Mouse (Mus musculus) lung, adult 2 months (tissue): ENCODE results near the gene Zfp324. TPM values are rescaled to one million over a fixed set of nuclear protein-coding genes. Genes with fewer than 3 reads are reported as not detected.

ENCODE experiments used
- DNase-seq: peaks from one replicate; pipeline ENCODE4 v3.0.0; 2022
- H3K4me1 ChIP-seq: fragments of 200-500 bp; 2 replicates; pipeline ENCODE4 v1.6.1; 2011; ENCODE audit warnings: low read length; ENCODE audit not compliant: control insufficient read depth, insufficient read depth
- H3K4me3 ChIP-seq: fragments of 200-500 bp; replicated peaks from 2 replicates; pipeline ENCODE3; 2011; ENCODE audit warnings: low read depth, mild to moderate bottlenecking, control low read depth, low read length; ENCODE audit errors: extremely low read depth
- CTCF ChIP-seq: fragments of 200-500 bp; IDR thresholded peaks from 2 replicates; pipeline ENCODE4 v1.5.1; 2011; ENCODE audit warnings: mild to moderate bottlenecking, low read length, control low read depth; ENCODE audit not compliant: insufficient read depth
- POLR2A ChIP-seq: fragments of 200-500 bp; IDR thresholded peaks from 2 replicates; pipeline ENCODE4 v1.6.1; 2011; ENCODE audit warnings: low read depth, mild to moderate bottlenecking, control low read depth, low read length, borderline replicate concordance; ENCODE audit errors: extremely low read depth
- WGBS: fragments of 180-500 bp; shearing (Covaris S2); methylation state at CpG from one replicate; pipeline ENCODE4 v1.1.7; 2018; 5-methylcytosine and 5-hydroxymethylcytosine counted together
- polyA plus RNA-seq: library from polyadenylated mRNA; depleted of rRNA; stranded (reverse); fragments of >200 nt; gene quantifications from 2 replicates; pipeline ENCODE4 v1.2.3, GENCODE M21; 2012

Zfp324 gene
- polyA plus RNA-seq, 1 experiment: 6.1 TPM

DNA sequence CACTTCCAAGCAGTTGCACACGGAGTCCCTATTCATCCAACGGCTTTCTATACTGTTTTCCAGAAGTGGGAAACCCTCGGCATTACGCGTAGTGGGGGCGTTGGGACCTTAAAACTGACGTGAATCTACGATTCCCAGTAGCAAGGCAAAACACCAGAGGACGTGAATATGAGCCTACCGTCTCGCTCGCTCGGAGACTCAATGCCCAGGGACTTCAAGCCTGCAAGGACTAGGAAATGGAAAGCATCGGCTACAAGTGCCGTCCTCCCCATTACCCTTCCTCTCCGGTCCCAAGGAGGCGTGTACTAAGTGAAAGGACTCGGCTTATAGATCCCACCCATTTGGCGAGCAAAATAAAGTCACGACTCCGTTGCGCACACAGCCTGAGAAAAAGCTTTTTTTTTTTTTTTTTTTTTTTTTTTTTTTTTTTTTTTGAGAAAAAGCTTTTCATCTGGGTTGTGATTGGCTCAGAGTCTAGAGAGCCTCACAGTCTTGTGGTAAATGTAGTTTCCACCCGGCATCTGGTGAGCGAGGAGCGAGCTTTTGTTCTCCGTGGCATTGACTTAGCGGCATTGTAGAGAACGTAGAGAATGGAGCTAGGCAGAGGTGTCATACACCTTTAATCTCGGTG is 4.0 kb upstream of the Zfp324 start:
- under 1% methylated on average over 29 of the region's 29 CpGs for WGBS
- H3K4me1 ChIP-seq: peaks cover 5% of the 10 kb centered on the region; the same call in 1 of the 2 replicates
- peak overlapping the region; percentile 77 for H3K4me3 ChIP-seq
- TF ChIP-seq CTCF (no peak), POLR2A (peak; percentile 80; the same call in 1 of the 2 replicates)
- DNase-seq: peak; percentile 28

DNA sequence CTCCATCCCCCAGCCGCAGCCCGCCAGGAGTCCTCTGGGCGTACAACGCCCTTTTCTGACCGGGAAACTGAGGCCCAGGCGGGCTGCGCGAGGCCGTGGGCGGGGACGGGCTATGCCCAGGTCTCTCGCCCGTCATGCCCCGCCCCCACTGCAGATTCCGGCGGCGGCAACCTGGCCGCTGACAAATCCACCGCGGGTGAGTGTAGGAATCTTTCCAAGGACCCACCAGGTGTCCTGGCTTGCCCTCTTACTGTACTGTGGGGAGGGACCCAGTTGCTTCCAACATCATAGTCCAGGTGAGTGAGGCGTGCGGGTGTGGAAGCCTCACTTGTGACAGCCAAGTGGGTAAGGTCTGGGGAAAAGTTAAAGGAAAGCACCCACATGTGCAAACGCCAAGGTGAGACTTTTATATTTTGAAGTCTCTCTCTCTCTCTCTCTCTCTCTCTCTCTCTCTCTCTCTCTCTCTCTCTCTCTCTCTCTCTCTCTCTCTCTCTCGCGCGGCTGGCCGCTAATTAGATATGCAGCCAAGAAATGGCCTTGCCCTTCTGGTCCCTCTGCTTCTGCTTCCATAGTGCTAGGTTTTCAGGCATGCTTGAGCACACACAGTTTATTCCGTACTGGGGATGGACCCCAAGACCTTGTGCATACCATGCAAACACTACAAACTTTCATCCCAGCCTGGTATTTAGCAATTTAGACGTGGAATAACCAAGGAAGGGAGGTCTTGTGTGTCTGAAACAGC is 637 bp downstream of the Zfp324 start:
- DNase-seq: peak; percentile 74
- Histone ChIP-seq H3K4me3 (peak overlapping the region; percentile 73), H3K4me1 (peaks cover 6% of the 10 kb centered on the region; the same call in 1 of the 2 replicates)
- TF ChIP-seq POLR2A (no peak), CTCF (no peak)
- 1% methylated on average over 29 of the region's 29 CpGs for WGBS

DNA sequence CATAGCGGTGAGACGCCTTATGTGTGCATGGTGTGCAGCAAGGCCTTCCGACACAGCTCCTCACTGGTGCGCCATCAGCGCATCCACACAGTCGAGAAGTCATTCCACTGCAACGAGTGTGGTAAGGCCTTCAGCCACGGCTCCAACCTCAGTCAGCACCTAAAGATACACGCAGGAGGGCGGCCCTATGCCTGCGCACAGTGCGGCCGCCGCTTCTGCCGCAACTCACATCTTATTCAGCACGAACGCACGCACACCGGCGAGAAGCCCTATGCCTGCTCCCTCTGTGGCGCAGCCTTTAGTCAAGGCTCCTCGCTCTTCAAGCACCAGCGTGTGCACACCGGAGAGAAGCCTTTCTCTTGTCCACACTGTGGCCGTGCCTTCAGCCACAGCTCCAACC is 5.3 kb downstream of the Zfp324 start:
- no peak overlapping the region for H3K4me3 ChIP-seq
- peaks cover 3% of the 10 kb centered on the region; the same call in 1 of the 2 replicates for H3K4me1 ChIP-seq
- 95% methylated on average over 25 of the region's 25 CpGs for WGBS
- TF ChIP-seq CTCF (no peak), POLR2A (no peak)
- DNase-seq: no peak

DNA sequence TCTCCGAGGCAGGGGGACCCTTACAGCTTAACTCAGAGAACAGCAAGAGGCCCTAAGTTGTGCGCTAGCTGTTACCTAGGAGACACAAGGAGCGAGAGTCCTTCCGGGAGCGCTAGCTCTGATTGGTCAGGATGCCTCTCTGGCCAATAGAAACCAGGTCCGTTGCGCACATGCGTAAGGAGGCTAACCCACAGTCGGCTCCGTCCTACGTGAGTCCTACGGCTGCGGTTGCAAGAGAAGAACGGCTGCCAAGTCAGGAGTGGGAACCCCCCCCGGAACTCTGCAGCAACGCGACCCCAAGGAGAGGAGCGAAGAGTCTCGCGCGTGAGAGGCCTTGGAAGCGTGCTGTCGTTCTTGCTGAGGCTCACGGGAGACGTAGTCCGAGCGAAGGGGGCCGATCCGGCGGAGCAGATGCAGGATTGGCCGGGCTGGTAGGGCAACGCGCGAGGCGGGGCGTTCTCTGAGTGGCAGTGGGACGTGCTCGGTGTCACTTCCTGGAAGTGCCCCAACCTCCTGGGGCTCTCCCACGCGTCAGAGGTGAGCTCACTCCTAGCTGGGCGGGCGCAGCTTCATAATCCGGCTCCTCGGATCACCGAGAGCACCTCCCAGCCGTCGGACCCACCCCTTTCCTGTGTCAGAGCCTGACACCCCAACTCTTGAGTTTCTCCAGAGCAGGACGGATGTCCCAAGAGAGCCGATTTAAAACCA is 12.2 kb downstream of the Zfp324 start, which contains the start of gene Zfp446:
TSS of gene Zfp446 (plus strand) at position 167 of the 708 bp plus-strand sequence.
- Histone ChIP-seq H3K4me1 (peaks cover 6% of the 10 kb centered on the region), H3K4me3 (peak within 1 kb of the TSS; percentile 87)
- under 1% methylated on average over 49 of the region's 49 CpGs for WGBS
- peak; percentile 98 for DNase-seq
- TF ChIP-seq CTCF: no peak
- TF ChIP-seq POLR2A: peak; percentile 82

DNA sequence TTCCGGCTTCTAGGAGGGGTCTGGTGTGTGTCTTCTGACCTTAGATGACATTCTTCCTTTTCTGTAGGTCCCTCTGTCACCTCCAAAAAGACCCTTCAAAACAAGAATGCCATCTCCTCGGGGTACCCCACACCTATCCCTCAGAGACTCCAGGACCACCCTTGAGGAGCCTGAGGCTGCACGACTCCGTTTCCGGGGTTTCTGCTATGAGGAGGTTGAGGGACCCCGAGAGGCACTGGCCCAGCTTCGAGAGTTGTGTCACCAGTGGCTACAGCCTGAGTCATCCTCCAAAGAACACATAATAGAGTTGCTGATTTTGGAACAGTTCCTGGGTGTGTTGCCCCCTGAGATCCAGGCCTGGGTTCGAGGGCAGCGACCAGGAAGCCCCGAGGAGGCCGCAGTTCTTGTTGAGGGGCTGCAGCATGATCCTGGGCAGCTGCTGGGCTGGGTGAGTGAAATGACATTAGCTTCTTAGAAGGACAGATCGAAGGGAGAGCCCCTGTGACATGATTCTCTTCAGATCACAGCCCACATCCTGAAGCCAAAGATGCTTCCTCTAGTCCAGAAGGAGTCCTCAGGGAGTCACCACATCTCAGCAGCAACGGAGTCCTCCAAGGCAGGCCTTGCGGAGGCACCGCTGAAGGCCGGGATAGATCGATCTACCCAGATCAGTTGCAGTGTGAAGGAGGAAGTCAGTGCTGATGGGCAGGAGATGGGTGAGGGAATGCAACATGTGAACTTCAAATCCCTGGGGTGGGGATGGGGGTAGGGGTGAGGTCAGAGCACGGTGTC is 13.5 kb downstream of the Zfp324 start:
- Histone ChIP-seq H3K4me3 (no peak overlapping the region), H3K4me1 (peaks cover 6% of the 10 kb centered on the region)
- WGBS: 65% methylated on average over 18 of the region's 18 CpGs
- no peak for DNase-seq
- no peak for TF ChIP-seq CTCF
- no peak for TF ChIP-seq POLR2A

DNA sequence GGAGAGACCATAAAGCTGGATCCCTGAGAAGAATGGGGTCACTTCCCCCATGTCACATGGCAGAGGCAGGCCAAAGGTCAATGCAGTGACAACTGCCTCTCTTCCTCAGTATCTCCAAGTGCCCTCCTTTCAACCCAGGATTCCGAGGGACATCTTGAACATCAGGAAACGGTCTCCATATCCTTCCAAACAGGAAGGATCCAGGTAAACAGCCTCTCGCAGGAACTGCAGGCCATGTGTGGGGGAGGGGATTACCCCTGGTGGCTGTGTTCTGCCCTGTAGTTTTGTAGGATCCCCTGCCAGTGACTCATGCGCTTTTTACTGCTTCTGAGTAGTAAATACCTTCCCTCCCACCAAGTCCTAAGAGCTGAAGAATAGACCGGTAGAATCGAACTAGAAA is 14.1 kb downstream of the Zfp324 start:
- Histone ChIP-seq H3K4me3 (no peak overlapping the region), H3K4me1 (peaks cover 6% of the 10 kb centered on the region)
- no peak for DNase-seq
- WGBS: 53% methylated on average over 6 of the region's 6 CpGs
- TF ChIP-seq CTCF: no peak
- no peak for TF ChIP-seq POLR2A

DNA sequence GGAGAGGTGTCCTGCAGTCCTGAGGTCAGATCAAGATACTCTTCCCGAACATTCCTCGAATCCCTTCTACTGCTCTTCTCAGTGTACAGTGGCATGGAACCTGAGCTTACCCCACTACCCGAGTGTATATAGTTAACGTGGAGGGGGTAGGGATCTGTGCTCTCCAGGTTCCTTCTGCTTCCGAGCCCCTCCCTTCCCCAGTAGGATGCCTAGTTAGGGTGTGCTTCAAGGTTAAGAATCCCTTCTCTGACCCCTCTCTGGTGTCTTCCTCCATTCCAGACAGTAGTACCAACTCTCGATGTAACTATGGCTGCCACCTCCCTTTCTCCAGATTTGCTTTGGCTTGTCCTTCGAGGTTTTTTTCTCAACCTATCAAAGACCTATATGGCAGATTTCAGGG is 14.7 kb downstream of the Zfp324 start:
- no peak overlapping the region for H3K4me3 ChIP-seq
- peaks cover 6% of the 10 kb centered on the region for H3K4me1 ChIP-seq
- TF ChIP-seq POLR2A (no peak), CTCF (no peak)
- WGBS: 84% methylated on average over 7 of the region's 7 CpGs
- no peak for DNase-seq

DNA sequence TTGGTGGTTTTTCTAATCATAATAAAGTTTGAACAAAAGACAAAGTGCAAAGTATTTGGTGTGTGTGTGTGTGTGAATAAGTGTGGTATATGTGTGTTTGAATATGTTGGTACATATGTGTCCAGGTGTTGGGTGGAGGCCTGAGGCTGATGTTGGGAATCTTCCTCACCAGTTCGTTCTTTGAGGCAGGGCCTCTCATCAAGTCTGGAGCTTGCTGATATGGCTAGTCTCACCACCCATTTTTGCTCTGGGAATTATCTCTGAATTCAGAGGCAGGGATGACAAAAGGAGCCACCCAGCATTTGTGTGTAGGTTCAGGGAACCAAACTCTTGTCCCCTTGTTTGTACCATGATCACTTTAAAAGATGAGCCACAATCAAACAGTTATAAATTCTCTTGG is 20.1 kb downstream of the Zfp324 start:
- Histone ChIP-seq H3K4me3 (no peak overlapping the region), H3K4me1 (no peaks in the 10 kb centered on the region)
- WGBS: 89% methylated on average over 1 of the region's 1 CpGs
- TF ChIP-seq CTCF (no peak), POLR2A (no peak)
- DNase-seq: no peak

DNA sequence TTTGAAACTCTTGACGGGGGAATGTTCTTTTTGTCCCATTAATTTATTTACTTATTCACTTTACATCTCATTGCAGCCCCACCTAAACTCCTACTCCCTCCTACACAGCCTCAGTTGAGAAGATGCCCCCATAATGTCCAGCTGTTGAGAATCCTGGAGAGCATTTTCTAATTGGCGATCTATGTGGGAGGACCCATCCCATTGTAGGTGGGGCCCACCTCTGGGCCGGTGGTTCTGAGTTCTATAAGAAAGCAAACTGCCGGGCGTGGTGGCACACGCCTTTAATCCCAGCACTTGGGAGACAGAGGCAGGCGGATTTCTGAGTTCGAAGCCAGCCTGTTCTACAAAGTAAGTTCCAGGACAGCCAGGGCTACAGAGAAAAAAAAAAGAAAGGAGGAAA is 21.3 kb downstream of the Zfp324 start:
- Histone ChIP-seq H3K4me1 (no peaks in the 10 kb centered on the region), H3K4me3 (no peak overlapping the region)
- WGBS: 78% methylated on average over 8 of the region's 8 CpGs
- DNase-seq: no peak
- no peak for TF ChIP-seq POLR2A
- no peak for TF ChIP-seq CTCF
